Mouse (Mus musculus) 3T3-L1 (cell line): Measurements from ENCODE around the gene Lcorl.
"Not testable (repeated sequence)": the region's sequence is repeated elsewhere in the genome, so short reads cannot be mapped to it uniquely, and the experiment has no call there.

ENCODE experiments used
- DNase-seq: peaks from one replicate; pipeline ENCODE4 v3.0.0-alpha.2; 2015; ENCODE audit warnings: low read depth, low spot score

The Lcorl gene

GRCm38 (mm10) chr5:45709653-45710052 is 147.8 kb downstream of the Lcorl start:
- no peak for DNase-seq

GRCm38 (mm10) chr5:45706811-45707210 is 150.6 kb downstream of the Lcorl start:
- DNase-seq = no peak

DNA sequence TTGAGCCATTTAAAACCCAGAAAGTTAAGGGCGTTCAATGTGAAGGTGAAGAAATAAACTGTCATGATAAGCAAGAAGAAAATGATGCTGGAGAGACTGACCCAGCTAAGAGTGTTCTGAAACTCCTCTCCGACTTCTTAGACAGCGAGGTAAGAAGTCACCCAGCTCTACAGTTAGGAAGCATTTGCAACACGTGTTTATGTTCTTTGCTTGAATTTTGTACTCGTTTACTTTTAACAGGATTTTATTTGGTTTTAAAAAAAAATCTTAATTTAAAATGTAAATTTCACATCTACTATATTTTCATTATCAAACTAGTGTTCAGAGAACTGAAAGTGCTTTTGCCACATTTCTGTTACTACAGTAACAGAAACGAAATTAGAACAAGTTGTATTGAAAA is 165.7 kb downstream of the Lcorl start:
- DNase-seq = no peak

GRCm38 (mm10) chr5:45690802-45691201 is 166.6 kb downstream of the Lcorl start:
- no peak for DNase-seq

- peak; percentile 73 for DNase-seq
Measured at GRCm38 (mm10) chr5:45689152-45689551, 168.3 kb downstream of the Lcorl start.

DNA sequence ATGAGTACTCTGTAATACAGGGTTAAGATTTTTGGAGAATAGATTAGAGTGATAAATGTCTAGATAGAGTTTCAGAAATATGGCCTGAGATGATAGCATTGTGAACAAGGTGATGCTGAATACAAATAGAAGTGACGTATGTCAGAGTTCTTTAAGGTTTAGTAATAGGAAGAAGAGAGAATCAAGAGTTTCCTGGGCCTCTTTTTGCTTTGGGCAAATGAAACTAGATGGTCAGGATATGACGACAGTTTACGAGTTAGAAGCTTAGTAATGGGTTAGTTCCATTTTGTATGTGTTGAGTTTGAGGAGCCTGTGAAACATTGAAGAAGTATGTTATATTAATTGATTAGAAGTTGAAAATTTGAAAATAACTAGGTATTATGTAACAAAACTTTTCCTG is 171.2 kb downstream of the Lcorl start:
- no peak for DNase-seq

DNA sequence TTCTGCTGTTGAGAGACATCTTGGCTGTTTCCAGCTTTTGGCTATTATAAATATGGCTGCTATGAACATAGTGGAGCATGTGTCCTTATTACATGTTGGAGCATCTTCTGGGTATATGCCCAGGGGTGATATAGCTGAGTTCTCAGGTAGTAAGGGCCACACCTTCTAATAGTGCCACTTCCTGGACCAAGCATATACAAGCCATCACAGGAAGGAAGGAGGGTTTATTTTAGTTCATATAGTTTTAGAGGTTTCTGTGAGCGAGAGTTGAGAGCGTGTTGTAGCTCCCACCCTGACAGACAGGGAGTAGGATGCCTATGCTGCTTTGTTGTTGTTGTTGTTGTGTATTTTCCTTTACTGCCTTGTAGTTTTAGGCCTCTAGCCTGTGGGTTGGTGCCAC is 172.2 kb downstream of the Lcorl start:
- DNase-seq = no peak

- DNase-seq = no peak
Measured at GRCm38 (mm10) chr5:45683388-45683787, 174.0 kb downstream of the Lcorl start.

GRCm38 (mm10) chr5:45679955-45680354 is 177.5 kb downstream of the Lcorl start:
- no peak for DNase-seq

DNA sequence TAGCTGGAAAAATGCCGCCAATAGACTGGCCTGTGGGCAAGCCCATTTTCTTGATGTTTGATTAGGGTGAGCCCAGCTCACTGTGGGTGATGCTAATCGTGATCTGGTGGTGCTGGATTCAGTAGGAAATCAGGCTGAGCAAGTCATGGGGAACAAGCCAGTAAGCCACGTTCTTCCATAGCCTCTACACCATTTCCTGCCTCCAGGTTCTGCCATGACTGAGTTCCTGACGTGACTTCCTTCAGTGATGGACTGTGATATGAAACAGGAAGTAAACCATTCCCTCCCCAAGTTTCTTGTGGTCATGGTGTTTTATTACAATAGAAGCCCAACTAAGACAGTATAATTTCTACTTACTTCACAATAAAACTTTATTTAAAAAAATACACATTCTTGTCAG is 179.8 kb downstream of the Lcorl start:
- no peak for DNase-seq

GRCm38 (mm10) chr5:45675032-45675431 is 182.4 kb downstream of the Lcorl start:
- DNase-seq = peak; percentile 52

DNA sequence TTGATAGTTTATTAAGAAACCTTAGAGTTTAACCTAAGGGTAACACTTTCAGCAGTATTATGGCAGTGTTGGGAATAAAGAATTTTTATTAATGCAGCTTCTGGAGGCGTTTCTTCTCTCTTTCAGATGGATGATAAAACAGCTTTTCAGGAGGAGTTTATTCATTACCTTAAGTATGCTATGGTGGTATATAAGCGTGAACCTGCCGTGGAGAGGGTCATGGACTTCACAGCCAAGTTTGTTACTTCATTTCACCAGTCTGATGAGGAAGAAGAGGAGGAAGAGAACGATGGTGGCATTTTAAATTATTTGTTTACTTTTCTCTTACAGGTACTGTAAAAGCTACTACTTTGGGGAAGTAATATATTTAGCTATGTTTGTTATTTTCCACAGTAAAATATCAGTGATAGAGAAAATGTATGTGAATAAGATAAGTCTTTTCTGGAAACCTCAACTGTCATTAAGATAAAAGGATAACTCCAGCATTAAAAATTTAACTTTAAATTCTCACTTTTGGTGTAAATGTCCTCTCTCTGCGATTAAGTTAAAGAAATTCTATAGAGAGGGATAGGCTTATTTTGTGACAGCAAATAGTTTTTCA is 186.4 kb downstream of the Lcorl start:
- DNase-seq = no peak

DNA sequence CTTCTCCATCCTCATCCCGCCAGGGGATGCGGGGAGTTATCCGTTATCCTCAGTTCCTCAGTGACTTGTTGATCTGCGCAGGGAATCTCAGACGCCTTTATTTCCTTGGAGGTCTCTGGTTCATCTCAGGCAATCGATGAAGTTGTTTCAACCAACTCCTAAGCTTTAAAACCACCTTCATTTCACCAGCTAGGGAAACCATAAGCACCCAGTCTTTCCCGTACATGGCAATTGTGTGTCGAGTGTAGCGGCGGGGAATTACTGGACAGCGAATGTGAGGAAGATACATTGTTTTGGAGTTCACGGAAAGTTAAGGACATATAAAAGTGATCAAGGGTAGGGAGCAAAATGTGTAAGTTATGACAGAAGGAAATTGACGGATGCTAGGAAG is 187.1 kb downstream of the Lcorl start:
- peak; percentile 55 for DNase-seq

- DNase-seq = peak; percentile 100
Measured at GRCm38 (mm10) chr5:45669598-45670279, 187.7 kb downstream of the Lcorl start, which contains the start of gene Ncapg. Ncapg (plus strand) TSS chr5:45669919.

GRCm38 (mm10) chr5:45669234-45669597 is 188.2 kb downstream of the Lcorl start:
- peak; percentile 63 for DNase-seq

- peak; percentile 73 for DNase-seq
Measured at GRCm38 (mm10) chr5:45668831-45669230, 188.6 kb downstream of the Lcorl start.

DNA sequence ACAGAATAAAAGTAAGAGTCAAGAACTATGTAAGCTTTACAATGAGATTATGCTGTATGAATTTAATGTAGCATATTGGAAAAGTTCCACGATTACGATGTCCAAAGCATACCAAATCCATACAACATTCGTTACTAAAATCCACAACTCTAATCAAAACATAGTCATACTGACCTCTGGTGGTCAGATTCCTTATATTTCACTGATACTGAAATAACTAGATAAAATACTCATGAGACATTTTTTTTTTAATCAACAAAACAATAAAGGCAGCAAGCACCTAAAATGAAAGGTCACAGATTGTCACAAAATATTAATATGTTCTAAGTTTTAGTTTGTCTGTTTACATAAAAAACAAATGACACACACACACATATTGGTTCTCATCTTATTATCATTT is 189.1 kb downstream of the Lcorl start:
- peak; percentile 96 for DNase-seq

DNA sequence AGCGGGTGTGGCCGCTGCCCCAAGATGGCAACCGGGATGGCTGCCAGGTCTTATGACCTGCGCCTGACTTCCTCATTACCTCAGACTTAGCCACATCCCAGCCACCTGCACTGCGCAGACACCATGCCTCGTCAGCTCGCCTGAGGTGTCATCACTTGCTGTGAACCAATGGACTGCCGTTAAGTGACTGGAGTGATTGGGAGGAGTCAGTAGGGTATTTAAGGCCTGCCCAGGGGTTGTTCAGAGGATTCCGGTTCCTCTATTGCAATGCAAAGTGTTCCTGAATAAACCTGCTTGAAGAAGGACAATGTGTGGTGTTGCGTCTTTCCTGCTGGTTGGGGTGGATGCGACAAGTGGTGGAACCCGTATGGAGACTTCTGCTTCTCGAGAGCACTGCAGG is 199.0 kb downstream of the Lcorl start:
- not testable (repeated sequence) for DNase-seq

GRCm38 (mm10) chr5:45651026-45651703 is 206.2 kb downstream of the Lcorl start:
- no peak for DNase-seq
